Mouse (Mus musculus) splenic B cell, adult 2 months (primary cell): ENCODE measurements around the gene Zbtb32.

Experiments
- DNase-seq: peaks from one replicate; pipeline ENCODE4 v3.0.0-alpha.2; 2011; ENCODE audit warnings: low read depth, low spot score
- H3K27me3 ChIP-seq: 2 replicates; pipeline ENCODE4 v1.6.1; 2012; ENCODE audit warnings: mild to moderate bottlenecking, low read length, moderate library complexity, mixed read lengths; ENCODE audit not compliant: control insufficient read depth, poor library complexity, insufficient read depth, severe bottlenecking
- H3K36me3 ChIP-seq: 2 replicates; pipeline ENCODE4 v1.6.1; 2012; ENCODE audit warnings: mild to moderate bottlenecking, low read length, moderate library complexity, mixed read lengths; ENCODE audit not compliant: control insufficient read depth, poor library complexity, insufficient read depth, severe bottlenecking

Zbtb32 gene

DNA sequence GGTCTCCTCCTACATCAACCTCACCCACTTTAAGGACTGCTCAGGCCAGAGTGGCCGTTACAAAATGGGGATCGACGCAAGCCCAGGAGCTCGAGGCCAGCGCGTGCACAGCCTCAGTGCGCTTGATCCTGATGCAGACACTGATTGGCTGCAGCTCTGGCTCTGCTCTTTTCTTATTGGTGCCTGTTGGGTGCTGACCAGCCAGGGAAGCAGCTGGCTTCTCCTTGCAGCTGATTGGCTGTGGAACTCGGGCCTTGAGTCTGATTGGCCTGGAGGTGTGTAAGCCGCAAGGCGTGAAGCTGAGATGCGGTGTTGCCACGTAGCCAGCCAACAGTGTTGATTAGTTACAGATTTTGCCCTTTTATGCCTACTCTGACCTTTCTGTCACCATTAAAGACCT lies at the start of gene Zbtb32:
Zbtb32 (minus strand) TSS at position 124 of the 400 bp plus-strand sequence.
- Histone ChIP-seq H3K27me3 (no peaks in the 10 kb centered on the region), H3K36me3 (no peaks in the 10 kb centered on the region)
- no peak for DNase-seq

DNA sequence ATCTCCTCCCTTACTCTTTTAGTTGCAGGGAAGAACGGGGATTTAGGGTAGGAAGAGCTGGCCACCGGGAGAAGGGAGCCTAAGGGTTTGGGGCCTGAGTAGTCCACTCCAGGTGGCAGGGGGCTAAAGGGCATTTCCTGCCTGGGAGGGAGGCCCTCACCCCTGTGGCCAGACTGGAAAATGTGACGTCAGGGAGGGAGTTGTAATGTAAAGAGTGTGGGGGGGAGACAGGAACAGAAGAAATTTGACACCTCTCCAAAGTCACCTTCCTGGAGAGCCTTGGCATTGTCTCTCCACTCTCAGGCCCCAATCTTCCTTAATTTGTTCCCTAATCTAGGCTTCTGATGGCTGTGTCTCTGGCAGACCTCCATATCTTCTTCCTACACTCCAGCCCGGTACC lies 40.4 kb upstream of the Zbtb32 start:
- Histone ChIP-seq H3K27me3 (no peaks in the 10 kb centered on the region), H3K36me3 (peaks cover 5% of the 10 kb centered on the region)
- DNase-seq = no peak

DNA sequence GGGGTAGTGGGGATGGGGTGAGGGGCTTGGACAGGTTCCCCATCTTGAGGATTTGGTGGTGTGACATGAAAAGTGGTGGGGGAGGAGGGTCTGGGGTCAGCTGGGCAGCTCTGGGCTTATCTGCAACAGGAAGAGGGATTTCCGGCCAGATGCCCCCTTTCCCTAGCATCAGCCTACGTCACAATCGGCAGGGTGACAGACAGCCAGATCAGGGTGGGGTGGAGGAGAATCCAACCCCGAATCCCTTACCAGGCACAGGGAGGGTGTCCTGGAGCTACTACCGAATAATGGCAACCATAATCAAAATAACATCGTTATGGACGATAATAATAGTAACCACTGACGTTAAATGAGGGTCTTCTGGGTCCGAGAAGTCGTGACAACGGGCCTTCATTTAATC lies 37.7 kb upstream of the Zbtb32 start:
- Histone ChIP-seq H3K27me3 (0 out of 2 replicates have a peak, but pooled peaks cover 2% of the 10 kb centered on the region), H3K36me3 (peaks cover 3% of the 10 kb centered on the region; the same call in 1 of the 2 replicates)
- DNase-seq = no peak

DNA sequence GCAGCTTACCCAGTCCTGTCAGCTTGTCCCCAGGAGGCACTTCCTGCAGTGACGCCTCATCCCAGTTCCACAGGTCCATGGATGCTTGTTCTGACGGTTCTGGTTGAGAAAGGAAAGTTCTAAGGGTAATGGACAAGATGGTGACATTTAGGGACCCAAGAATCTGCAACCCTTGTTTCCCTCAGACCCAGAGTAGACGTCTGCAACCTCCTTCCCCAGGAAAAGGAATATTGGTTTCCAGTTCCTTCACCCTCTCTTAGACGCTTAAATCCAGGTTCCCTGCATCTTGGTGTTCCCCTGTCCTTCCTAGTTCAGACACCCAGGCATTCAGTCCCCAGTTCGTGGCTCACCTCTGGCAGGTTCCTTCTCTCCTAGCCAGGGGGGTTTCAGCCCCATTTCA lies 37.0 kb upstream of the Zbtb32 start, which contains the start of gene Etv2:
Etv2 (minus strand) TSS at position 101 of the 400 bp plus-strand sequence.
- H3K36me3 ChIP-seq = peaks cover 3% of the 10 kb centered on the region; the same call in 1 of the 2 replicates
- 0 out of 2 replicates have a peak, but pooled peaks cover 2% of the 10 kb centered on the region for H3K27me3 ChIP-seq
- no peak for DNase-seq

DNA sequence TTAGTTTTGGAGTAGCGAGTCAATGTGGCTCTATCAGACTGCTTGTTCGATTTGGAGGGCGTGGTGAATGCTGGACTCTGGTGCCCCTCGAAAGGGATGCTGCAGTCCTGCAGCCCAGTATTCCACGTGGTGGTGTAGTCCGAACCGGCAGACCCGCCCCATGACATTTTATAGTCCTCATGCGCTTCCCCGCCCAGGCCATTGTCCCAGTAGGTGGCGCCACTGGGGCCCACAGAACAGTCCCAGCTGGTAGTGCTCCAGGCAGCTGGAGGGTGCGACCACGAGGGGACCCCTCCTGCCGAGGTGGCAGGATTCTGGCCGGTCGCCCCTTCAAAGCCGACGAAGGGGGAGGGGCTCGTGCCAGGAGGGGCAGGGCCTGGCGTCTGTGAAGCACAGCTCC lies 35.9 kb upstream of the Zbtb32 start:
- 0 out of 2 replicates have a peak, but pooled peaks cover 2% of the 10 kb centered on the region for H3K27me3 ChIP-seq
- no peaks in the 10 kb centered on the region for H3K36me3 ChIP-seq
- DNase-seq = peak; percentile 71

DNA sequence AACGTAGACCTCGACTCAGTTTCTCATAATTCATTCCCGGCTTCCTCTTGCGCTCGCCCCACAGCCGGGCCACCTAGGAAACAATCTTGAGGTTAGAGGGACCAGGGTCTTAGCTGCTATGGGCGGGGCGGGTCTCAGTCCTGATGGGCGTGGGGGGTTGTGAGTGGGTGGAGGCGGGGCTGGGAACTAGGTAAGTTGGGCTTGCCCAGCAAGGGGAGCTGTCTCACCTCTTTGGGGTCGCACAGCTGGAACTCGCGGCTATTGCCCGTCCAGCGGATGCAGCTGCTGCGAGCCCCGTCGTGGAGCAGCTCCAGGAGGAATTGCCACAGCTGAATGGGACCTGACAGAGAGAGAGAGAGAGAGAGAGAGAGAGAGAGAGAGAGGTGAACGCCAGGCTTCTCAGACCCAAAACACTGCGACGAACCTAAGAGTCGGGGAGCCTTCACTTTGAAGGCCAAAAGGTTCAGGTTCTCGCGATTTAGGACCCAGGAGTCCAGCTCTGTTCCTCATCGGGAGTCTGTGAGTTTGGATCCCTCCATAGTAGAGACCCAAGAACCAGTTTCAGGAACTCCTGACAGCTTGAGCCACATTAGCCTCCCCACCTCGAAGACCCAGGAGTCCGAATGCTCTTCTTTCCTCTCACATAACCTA lies 35.2 kb upstream of the Zbtb32 start:
- Histone ChIP-seq H3K27me3 (0 out of 2 replicates have a peak, but pooled peaks cover 2% of the 10 kb centered on the region), H3K36me3 (no peaks in the 10 kb centered on the region)
- no peak for DNase-seq

DNA sequence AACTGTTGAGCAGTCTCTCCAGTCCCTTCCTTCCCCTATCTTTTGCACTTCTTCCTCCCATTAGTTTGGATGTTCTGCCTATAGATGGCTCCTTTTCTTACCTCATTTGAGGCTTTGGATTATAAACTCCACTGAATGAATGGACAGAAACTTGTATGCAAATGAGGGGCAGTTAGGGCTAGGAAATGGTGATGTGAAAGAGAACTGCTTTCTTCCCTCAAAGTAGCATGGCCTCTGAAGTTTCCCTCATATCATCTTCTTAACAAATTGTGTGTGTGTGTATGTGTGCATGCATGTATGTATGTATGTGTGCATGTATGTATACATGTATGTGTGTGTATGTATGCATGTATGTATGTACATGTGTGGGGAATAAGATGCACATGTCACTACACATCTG lies 30.3 kb upstream of the Zbtb32 start:
- Histone ChIP-seq H3K36me3 (no peaks in the 10 kb centered on the region), H3K27me3 (0 out of 2 replicates have a peak, but pooled peaks cover 2% of the 10 kb centered on the region)
- DNase-seq = peak; percentile 23

DNA sequence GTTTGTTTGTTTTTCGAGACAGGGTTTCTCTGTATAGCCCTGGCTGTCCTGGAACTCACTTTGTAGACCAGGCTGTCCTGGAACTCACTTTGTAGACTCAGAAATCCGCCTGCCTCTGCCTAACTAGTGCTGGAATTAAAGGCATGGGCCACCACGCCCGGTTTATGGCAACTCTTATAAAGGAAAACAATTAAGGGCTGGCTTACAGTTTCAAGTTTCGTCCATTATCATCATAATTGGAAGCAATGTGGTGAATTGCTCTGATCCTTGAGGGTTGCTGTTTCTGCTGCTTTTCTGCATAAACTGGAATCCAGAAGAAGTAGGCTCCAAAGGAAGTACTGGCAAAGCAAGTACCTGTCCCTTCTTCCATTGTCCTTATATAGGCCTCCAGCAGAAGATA lies 27.9 kb upstream of the Zbtb32 start:
- DNase-seq = no peak
- no peaks in the 10 kb centered on the region; the same call in 1 of the 2 replicates for H3K36me3 ChIP-seq
- H3K27me3 ChIP-seq = no peaks in the 10 kb centered on the region

DNA sequence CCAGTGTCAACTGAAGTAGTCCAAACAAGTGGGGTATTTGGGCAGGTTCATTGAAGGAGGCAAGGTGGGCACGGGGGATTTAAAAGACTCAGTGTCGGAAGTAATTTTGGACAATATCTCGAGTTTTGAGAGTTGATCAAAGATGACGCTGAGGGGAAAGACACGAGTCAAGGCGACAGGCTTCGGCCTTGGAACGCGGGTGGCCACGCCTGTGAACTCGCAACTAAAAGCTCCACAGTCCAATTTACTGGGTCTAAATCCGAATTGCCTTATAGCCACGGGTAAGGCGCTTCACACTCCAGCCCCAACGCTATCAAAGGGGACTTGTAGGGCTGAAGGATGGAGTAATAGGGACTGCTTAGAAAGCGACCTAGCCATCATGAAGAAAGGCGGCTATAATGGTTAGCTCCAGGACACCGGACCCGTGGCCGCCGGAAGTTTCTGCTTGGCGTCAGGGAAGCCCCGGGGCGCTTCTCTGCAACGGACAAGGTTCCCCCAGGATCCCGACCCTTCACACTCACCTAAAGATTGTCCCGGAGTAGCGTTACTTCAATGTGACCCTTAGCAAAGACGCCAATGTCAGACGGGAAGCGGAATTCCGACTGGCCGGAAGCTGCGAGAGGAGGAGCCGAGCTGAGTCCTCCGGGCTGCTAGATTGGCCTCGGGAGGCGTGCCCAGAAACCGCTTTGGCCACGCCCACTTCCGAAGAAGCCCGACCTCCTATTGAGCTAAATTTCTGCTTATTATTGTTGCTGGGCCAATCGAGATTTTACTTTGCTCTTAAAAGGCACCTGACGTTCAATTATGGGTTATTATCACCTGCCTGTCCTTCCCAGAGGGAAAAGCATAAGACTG lies 27.0 kb upstream of the Zbtb32 start, which contains the start of gene Cox6b1:
Cox6b1 (minus strand) TSS at position 622 of the 855 bp plus-strand sequence.
- H3K27me3 ChIP-seq = no peaks in the 10 kb centered on the region
- peak; percentile 97 for DNase-seq
- H3K36me3 ChIP-seq = no peaks in the 10 kb centered on the region; the same call in 1 of the 2 replicates

DNA sequence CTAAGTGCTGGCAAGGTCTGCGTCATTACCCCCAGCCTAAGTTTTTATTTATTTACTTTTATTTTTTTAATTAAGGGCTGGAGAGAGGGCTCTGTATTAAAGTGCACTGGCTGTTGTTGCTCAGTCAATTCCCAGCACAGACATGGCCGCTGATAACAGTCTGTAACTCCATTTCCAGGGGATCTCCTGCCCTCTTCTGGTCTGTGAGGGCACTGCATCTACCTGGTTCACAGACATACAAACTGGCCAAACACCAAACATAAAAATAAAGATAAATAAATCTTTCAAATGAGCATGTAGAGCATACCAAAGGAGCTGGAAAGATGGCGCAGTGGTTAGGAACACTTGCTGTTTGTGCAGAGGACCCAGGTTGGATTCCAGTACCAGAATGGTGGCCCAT lies 20.5 kb upstream of the Zbtb32 start:
- DNase-seq = peak; percentile 66
- H3K36me3 ChIP-seq = peaks cover 7% of the 10 kb centered on the region
- no peaks in the 10 kb centered on the region for H3K27me3 ChIP-seq

DNA sequence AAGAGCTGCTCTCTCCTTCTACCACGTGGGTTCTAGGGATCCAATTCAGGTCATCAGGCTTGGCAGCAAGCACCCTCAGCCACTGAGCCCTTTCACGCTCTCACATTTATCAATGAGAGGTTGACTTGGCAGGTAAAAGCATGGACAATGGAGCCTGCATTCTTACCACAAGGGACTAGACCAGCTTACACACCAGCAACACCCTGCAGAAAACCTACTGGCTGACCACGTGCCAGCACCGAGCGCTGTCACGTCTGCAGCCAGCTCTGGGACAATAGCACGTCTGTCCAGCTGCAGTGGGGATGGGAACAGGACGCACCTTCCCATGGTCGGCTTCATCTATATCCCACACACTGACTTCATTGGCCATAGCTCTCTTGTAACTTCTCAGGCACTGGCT lies 19.9 kb upstream of the Zbtb32 start:
- no peak for DNase-seq
- H3K27me3 ChIP-seq = no peaks in the 10 kb centered on the region
- peaks cover 7% of the 10 kb centered on the region for H3K36me3 ChIP-seq

DNA sequence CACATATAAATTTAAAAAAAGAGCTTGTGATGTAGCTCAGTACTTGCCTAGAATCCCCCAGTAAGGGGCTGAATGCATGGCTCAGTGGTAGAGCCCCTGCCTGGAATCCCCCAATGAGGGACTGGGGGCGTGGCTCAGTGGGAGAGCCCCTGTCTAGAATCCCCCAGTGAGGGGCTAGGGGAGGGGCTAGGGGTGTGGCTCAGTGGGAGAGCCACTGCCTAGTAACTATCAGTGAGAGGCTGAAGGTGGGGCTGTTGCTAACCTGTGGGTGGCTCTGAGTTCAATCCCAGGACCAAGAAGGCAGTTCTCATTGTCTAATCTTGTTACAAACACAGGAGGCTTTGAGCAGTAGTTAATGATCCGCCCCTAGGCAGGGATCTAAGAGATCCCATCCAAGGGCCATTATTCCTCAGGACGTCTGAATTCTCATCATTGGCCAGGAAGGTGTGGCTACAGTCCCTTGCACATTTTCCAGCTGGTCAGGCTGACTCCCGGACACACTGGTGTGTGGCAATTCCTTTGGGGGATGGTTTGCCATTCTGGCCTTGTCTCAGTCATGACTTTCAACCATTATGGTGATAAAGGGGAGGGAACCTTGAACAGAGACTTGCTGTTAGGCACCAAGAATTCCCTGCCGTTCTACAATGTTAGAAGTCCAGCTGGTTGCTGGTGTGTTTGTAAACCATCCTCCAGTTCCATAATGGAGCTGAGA lies 16.5 kb upstream of the Zbtb32 start:
- DNase-seq = no peak
- Histone ChIP-seq H3K36me3 (peaks cover 6% of the 10 kb centered on the region), H3K27me3 (no peaks in the 10 kb centered on the region)

DNA sequence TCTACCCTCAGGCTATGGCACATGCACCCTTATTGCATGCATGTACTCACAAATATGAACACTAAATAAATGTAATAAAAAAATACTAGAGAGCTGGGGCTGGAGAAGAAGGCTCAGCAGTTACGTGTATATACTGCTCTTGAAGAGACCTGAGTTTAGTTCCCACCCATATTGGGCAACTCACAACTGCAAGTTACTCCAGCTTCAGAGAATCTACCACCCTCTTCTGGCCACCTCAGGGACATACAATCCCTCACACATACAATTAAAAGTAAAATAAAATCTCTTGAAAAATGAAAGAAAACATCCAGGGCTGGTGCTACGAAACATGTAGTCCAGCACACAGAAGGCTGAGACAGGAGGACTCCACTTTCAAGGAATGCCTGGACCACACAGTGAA lies 15.7 kb upstream of the Zbtb32 start:
- H3K27me3 ChIP-seq = no peaks in the 10 kb centered on the region
- DNase-seq = peak; percentile 56
- H3K36me3 ChIP-seq = peaks cover 5% of the 10 kb centered on the region

DNA sequence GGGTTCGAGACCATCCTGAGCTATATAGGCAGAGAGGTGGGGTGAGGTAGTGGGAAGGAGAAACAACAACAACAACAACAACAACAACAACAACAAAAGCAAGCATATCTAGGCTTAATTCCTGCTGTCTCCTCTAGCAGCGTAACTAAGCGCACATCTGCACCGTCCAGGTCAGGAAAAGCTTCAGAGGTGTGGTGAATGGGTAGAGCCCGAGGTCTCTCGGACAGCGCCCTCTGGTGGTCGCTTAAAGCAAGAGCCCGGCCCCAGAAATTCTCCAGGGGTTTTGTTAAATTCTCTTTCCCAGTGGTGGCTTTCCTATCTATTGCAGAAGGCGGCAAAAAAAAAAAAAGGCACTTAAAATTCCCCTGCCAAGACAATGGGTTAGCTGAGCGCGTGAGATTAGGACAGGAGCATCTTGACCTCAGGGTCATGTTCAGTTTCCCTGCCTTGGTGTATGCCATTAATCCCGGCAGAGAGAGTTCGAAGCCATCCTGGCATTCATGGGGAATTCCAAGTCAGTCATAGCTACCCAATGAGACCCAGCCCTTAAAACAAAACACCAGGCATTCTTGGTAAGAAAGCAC lies 14.9 kb upstream of the Zbtb32 start:
- Histone ChIP-seq H3K36me3 (peaks cover 2% of the 10 kb centered on the region; the same call in 1 of the 2 replicates), H3K27me3 (no peaks in the 10 kb centered on the region)
- peak; percentile 75 for DNase-seq
